Mouse (Mus musculus) mouse embryonic stem cell (cell line): ENCODE results near the gene F13a1.

Experiments used
- in situ Hi-C, 2 experiments: fragments of 300-500 bp; cut with MboI; formaldehyde crosslinking; loops; 1 replicate in 1 of 2; 3 replicates in 1 of 2; pipeline ENCODE4 v1.14.3; 2019 to 2020; ENCODE audit warnings: low sequenced_read_pairs in 2 of 2, low pct_unique_long_range_greater_than_20kb in 1 of 2, mixed read lengths in 1 of 2; ENCODE audit not compliant: unreplicated experiment in 1 of 2

Gene F13a1

DNA sequence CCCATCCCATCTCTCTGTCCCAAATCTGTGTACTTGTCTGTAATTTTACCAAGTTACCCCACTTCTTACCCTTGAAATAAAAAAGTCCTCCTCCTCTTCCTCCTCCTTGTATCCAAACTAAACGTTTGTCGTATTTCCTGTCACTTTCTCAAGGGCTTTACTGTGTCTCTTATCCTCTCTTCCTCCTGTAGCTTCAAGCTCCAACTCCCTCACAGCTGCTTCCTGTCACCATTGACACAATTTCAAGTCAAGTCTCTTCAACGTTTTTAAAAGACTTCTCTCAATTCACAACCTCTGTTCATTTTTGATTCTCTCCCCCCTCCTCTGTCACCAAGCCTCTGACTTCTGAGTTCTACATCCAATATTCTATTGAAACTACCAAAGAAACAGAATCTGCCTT is at the start of gene F13a1:
F13a1 (minus strand) TSS at position 119 of the 400 bp plus-strand sequence.
- in situ Hi-C loops = no loop called here

DNA sequence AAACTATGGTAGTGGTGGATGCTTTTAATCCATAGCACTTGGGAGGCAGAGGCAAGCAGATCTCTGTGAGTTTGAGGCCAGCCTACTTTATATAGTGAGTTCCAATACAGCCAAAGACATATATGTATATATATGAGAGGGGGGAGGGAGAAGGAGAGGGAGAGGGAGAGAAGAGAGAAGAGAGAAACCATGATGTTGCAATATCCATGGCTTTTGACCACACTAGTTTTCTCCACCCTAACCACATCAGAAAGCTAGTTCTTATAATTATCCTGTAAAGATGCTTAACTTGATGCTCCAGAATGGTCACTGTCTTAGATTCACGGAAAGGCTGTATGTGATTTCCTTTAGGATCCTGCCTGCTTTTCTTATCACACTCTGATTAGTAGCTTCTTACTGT is 41.6 kb upstream of the F13a1 start:
- in situ Hi-C loops = no loop called here

- in situ Hi-C loops = no loop called here
These were observed 39.1 kb upstream of the F13a1 start for GRCm38 (mm10) chr13:37089104-37089503.

- in situ Hi-C loops = no loop called here
These were observed 31.6 kb upstream of the F13a1 start for GRCm38 (mm10) chr13:37081506-37082241.

DNA sequence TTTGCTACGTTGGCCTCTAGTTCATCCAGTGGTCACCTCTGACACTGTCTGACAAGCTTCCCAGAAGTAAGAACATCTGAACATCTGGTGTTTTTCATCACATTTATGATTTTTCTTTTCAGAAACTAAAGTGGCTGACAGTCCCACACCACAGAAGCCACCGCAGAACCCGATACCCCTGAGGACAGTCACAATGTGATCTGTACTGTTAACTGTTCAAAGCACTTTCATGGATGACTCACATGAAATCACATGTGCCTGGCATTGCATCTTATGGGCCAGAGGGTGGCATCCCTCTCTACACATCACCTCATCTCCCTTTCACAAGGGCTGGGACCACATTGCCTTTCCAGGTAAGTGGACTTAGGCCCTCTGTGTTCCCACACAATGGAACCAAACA is 21.3 kb upstream of the F13a1 start:
- in situ Hi-C loops = no loop called here

GRCm38 (mm10) chr13:37070824-37071223 is 20.8 kb upstream of the F13a1 start:
- in situ Hi-C loops = no loop called here

DNA sequence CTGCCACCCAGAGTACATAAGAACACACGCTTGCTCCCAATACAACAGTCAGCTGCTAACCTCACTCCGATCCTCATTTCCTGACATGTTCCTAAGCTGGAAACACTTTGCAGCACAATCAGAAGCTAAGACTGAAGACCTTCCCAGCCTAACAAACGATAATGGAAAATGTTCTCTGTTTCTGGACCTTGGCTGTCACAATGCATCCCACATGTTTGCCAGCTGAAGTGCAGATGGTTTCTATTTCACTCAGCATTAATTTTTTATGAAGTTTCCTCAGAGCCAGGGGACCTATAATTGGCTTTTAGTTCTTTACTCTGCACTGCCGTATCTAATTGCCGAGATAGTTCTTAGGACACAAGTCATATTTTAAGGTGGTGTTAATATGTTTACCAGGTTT is 10.8 kb upstream of the F13a1 start:
- in situ Hi-C loops = no loop called here

- in situ Hi-C loops = no loop called here
These were observed 6.6 kb upstream of the F13a1 start for GRCm38 (mm10) chr13:37056662-37057061.

DNA sequence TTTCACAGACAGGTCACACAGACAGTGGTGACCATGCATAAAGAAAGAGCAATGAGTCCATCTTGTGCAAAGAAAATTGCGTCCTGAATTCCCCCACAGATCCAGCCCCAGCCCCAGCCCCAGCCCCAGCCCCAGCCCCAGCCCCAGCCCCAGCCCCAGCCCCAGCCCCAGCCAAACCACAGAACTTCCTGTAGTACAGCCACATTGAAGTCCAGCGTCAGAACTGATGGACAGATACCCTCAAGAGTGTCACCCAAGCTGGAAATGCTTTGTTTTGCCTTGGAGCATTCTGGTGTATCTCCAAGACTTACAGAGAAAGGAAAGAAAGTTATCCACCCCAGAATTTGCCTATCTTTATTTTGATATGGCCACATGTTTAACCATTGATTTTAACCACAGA is 413 bp downstream of the F13a1 start:
- in situ Hi-C loops = no loop called here

DNA sequence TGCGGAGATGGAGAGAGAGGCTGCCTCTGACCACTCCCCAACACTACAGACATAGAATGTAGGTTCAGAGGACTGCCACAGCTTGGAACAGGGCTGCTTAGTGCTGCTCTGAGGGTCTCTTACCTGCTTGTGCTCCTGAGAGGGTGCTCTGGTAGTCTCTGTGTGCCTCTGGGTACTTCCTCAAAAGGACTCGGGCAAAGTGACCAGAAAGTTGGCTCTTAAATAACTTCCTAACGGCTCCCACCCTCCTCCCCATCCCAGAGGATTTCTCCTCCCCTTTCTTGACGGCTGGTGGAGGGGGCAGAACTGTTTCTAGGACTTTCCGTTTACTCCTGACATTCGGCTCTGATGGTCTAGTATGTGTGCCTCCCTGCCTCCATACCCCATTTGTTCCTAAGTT is 1.0 kb downstream of the F13a1 start:
- in situ Hi-C loops = no loop called here

GRCm38 (mm10) chr13:37045005-37045404 is 5.0 kb downstream of the F13a1 start:
- in situ Hi-C loops = no loop called here

- in situ Hi-C loops = no loop called here
These were observed 15.3 kb downstream of the F13a1 start for GRCm38 (mm10) chr13:37034745-37035144.

- in situ Hi-C loops = no loop called here
These were observed 24.0 kb downstream of the F13a1 start for GRCm38 (mm10) chr13:37025996-37026579.

DNA sequence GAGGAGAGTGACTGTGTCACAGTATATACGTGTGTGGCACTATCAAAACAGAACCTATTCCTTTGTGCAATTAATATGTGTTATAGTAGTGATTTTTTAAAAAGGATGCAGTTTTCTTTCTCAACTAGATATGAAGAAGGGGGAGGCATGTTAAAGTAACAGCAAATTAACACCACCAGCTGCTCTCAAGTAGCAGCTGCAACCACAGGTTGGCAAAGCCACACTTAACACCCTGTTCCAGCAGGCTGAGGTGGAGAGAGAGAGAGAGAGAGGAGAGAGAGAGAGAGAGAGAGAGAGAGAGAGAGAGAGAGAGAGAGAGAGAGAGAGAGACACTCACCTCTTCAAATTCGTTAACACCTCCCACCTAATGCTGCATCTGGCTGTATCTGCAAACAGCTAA is 28.5 kb downstream of the F13a1 start:
- in situ Hi-C loops = no loop called here

- in situ Hi-C loops = no loop called here
These were observed 39.3 kb downstream of the F13a1 start for GRCm38 (mm10) chr13:37010771-37011170.

GRCm38 (mm10) chr13:37006224-37006623 is 43.8 kb downstream of the F13a1 start:
- in situ Hi-C loops = no loop called here

DNA sequence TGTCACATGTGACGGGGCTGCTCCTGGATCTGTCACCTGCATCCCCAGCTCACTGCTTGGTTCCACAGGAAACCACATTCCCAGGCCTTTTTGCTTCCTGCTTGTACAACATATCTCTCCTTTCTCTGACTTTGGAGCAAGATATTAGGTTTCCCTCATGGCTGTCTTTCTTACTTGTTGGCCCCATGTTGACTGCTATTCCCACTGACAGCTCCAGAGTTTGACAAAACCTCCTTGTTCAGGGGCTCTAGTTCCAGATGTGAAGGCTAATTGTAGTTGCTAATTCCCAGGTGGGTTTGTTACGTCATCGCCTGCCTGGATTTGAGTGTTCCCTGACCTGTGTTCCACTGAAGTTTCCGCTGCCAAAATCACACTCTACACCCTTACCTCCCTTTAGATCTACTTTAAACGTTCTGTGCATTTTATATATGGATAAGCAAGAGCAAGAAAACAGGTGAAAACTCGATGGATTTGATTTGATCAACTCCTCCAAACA is 50.8 kb downstream of the F13a1 start:
- in situ Hi-C loops = no loop called here

DNA sequence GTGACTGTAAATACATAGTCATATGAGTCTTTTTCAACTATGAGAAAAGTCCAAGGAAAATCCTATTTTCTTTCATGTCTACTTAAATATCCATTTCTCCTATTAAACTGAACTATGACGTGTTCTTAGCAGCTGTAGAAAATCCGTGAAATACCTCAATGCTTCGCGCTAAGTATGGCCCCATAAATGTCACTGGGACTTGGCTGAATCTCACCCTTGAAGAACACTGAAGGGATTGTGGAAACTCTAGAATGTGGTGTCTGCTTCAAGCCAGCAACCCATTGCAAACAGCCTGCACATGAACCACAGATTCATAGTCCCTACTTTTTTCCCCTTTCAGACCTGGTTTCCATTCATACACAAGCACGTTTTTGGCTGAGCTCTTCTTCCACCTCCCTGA is 56.5 kb downstream of the F13a1 start:
- in situ Hi-C loops = no loop called here

GRCm38 (mm10) chr13:36988392-36988791 is 61.7 kb downstream of the F13a1 start:
- in situ Hi-C loops = no loop called here

GRCm38 (mm10) chr13:36973016-36973415 is 77.0 kb downstream of the F13a1 start:
- in situ Hi-C loops = no loop called here
